Mouse (Mus musculus) gonadal fat pad, adult 2 months (tissue): ENCODE data around the gene Doc2a. TPM values are rescaled to one million over a fixed set of nuclear protein-coding genes. Genes with fewer than 3 reads are reported as not detected.
"Not testable (repeated sequence)": the region's sequence is repeated elsewhere in the genome, so short reads cannot be mapped to it uniquely, and the experiment has no call there.

ENCODE experiments used
- DNase-seq: peaks from one replicate; pipeline ENCODE4 v3.0.0-alpha.2; 2012; ENCODE audit warnings: low read depth
- polyA plus RNA-seq: library from polyadenylated mRNA; depleted of rRNA; stranded (reverse); fragments of >200 nt; gene quantifications from 2 replicates; pipeline ENCODE4 v1.2.3, GENCODE M21; 2012; rRNA removed

Doc2a gene
- polyA plus RNA-seq, 1 experiment, result not detected

- DNase-seq, result no peak
Measured at GRCm38 (mm10) chr7:126868003-126868402, 20.8 kb downstream of the Doc2a start.

DNA sequence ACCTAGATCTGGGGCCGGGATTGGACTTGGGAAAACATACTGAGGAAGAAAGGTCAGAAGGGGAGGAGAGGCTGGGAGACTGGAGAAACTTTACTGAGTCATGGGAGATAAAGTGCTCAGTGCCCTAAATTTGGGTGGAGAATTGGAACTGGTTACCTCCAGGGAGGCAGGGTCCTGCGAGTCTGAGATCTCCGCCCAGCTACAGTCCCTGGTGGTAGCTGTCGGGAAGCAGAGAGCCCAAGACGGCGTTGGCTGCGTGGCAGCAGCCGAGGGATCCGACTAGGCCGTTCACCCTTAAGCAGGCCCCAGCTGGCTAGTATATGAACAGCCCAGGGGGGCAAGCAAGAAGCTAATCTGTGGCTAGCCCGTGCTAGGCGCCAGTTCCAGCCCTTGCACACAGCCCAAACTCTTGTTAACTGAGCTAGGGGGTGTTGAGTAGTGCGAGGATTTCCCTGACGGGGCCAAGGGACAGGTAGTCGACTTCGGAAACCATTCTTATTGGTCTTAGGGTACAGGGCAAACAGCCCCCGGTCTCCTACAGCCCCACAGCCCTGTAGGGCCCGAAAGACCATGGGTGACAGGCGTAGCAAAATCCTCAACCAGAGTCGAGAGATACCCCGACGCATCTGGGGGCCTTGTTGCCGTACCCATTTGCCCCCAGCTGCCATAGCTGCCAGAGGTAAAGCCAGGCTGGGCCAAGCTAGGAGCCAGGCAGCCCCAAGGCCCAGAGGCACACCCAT lies 22.7 kb downstream of the Doc2a start:
- DNase-seq, result no peak

- no peak for DNase-seq
Measured at GRCm38 (mm10) chr7:126870520-126870891, 23.3 kb downstream of the Doc2a start.

DNA sequence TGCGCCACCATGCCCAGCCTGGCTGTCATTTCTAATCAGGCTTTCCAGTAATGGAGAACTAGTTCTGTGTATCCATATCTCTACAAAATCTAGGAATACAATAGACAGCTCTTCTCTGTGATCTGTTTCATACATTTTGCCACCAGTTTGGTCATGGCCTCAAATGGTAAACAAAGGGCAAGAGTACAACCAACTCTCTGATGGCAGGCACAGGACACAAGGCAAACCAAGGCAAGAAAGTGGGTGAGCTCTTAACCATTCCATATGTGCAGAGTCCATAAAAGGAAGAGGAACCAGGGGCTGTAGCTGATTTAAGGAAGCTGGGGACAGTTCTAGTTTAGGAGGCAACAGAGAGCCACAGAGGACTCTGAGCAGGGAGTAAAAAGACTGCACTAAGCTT lies 30.0 kb downstream of the Doc2a start:
- DNase-seq, result no peak

DNA sequence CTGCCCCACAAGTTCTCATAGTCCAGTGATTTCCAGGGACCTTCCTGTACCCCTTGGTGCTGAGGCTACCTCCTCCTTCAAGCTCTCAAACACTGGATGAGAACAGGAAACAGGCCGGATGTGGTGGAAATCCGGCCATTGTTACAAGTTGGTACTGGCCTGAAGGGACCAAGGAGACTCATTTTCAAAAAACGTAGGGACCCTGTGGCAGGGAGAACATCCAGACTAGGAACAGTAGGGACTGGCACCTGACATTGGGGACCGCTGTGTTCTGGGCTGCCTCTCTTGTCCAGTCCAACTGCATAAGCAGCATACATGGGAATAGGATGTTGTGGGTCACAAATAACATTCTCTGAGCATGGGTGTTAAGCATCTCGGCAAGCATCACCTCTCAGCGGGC lies 33.8 kb downstream of the Doc2a start:
- DNase-seq, result no peak

DNA sequence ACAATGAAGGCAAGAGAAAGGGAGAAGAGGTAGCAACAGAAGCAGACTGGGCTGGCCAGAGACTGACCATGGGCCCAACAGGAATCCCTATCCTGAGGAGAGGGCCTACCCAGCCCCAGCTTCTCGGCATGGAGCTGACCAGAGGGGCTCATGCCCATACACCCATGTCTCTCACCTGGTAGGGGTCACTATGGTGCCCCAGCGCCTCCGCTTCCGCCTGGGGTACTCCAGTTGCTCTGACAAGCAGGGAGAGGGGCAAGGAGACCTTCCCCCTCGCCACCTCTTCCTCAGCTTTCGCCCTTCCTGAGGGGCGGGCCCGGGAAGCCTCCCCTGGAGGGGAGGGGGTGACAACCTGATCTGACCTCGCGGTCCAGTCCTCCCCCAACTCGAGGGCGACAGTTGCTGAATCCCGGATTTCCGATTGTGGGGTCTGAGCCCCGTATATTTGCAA lies 36.5 kb downstream of the Doc2a start:
- no peak for DNase-seq

DNA sequence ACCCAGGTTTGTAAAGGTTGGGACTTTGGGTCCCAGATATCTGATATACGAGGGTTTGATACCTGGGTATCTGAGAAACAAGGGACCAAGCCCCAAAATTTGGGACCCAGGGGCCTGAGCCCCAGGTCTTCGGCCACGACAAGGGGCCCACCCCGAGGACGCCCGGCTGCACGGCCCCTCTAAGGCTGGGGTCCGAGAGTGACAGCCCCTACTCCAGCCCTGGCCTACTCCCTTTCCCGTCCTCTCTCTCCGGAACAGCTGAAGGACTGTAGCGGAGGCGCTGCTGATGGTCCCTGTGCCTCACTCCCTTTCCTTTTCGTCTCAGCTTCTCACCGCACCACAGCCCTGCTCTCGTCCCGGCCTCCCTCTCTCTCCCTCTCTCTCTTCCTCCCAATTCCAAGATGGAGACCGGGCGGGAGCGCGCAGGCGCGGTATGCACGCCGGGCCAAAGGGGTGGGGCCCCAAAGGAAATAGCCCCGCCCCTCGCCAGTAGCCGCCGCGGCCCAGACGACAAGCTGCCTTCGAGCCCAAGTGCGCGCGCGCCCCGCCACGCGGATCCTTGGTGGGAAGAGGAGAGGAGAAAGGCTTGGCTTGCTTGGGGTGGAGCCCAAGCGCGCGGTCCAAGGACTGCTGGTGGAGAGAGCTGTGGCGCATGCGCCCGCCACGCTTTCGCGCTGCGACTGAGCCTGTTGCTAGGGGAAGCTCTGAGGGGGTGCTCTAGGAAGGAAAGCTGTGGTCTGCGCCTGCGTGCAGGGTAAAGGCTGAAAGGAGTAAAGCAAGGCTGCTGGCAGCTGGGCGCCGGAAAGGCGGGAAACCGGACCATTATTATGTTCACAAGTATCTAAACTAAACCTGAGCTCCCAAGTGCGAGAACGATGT lies 37.3 kb downstream of the Doc2a start, which contains the start of gene Taok2:
Gene Taok2, minus strand, starts transcription at position 418 of the 879 bp plus-strand sequence.
- DNase-seq, result peak; percentile 58

- no peak for DNase-seq
Measured at GRCm38 (mm10) chr7:126887281-126887680, 40.1 kb downstream of the Doc2a start.

DNA sequence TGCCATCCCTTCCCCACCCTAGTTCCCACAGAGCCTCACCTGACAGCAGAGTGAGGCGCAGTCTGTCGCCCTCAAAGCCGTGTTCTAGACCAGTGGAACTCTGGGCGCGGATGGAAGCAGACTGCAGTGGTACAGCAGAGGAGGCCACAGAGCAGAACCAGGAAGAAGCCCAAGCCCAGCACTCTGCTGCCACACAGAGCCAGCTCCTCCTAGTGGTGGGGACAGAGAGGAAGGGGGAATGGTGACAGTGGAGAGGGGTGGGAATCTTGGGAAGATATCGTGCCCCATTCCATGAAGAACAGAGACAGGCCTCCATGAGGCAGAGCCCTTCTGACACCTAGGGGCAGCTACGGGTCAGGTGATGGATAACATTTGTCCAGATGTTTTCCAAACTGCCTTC lies 41.6 kb downstream of the Doc2a start:
- DNase-seq, result no peak

GRCm38 (mm10) chr7:126896912-126897311 lies 49.7 kb downstream of the Doc2a start:
- DNase-seq, result no peak

DNA sequence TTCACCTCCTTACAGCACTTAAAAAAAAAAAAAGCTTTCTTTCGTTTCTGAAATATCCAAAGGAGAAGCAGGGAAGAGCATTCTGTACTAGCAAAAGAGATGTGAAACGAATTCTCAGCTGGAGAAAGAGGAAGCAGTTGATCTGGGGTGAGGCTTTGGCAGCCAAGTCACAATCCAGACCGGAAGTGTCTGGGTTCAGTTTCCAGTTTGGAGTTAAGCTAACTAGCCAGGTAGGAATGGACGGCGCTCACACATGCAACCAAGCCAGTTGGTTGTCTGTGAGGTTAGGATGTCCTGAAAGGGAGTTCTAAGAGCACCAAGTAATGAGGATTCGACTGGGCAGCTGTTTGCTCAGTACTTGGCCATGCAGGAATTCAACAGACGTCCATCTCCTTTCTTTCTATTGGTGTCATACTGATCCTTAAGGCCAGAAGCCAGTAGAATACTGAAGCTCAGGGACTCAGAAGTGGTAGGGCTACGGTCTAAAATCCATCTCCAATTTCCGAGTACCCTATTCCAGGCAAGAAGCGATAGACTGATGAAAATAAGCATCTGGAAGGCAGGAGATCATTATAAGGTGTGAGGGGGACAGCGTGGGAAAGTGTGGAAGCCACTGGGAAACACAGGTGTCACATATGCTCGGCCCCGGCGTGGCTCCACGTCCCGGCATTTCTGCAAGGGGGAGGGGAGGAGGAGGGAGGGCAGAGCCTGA lies 50.3 kb downstream of the Doc2a start:
- no peak for DNase-seq

GRCm38 (mm10) chr7:126898102-126898990 lies 51.1 kb downstream of the Doc2a start:
- no peak for DNase-seq

DNA sequence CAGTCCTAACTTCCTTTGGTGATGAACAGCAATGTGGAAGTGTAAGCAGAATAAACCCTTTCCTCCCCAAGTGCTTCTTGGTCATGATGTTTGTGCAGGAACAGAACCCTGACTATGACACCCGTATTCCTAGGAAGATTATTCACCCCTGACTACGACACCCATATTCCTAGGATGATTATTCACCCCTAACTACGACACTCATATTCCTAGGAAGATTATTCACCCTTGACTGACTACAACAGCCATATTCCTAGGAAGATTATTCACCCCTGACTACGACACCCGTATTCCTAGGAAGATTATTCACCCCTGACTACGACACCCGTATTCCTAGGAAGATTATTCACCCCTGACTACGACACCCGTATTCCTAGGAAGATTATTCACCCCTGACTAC lies 52.6 kb downstream of the Doc2a start:
- not testable (repeated sequence) for DNase-seq

Other genes with a start within 250 kb of the Doc2a start
- 49.9 and 55.5 TPM in 2 replicates for gene Nupr1, start 216.6 kb upstream of the Doc2a start, polyA plus RNA-seq
- 25.4 and 48.2 TPM in 2 replicates for gene Sgf29, start 198.1 kb upstream of the Doc2a start, polyA plus RNA-seq
- 107 and 126 TPM in 2 replicates for gene Sult1a1, start 171.0 kb upstream of the Doc2a start, polyA plus RNA-seq
- gene Bola2, start 152.0 kb upstream of the Doc2a start, polyA plus RNA-seq, result 70.6 and 75.0 TPM in 2 replicates
- 24.2 and 26.3 TPM in 2 replicates for gene Slx1b, start 151.6 kb upstream of the Doc2a start, polyA plus RNA-seq
- gene Coro1a, start 139.6 kb upstream of the Doc2a start, polyA plus RNA-seq, result 38.2 and 61.2 TPM in 2 replicates
- 146 and 169 TPM in 2 replicates for gene Mapk3, start 87.8 kb upstream of the Doc2a start, polyA plus RNA-seq
- gene Gdpd3, start 81.1 kb upstream of the Doc2a start, polyA plus RNA-seq, result 7.6 and 51.9 TPM in 2 replicates
- gene Ypel3, start 70.5 kb upstream of the Doc2a start, polyA plus RNA-seq, result 212 and 269 TPM in 2 replicates
- gene Tbx6, start 65.9 kb upstream of the Doc2a start, polyA plus RNA-seq, result 1.9 and 2.1 TPM in 2 replicates
- gene Ppp4c, start 54.9 kb upstream of the Doc2a start, polyA plus RNA-seq, result 129 and 161 TPM in 2 replicates
- 11.8 and 27.3 TPM in 2 replicates for gene Fam57b, start 49.7 kb upstream of the Doc2a start, polyA plus RNA-seq
- not detected in 2 replicates for gene 4930451I11Rik, start 15.8 kb upstream of the Doc2a start, polyA plus RNA-seq
- gene Hirip3, start 14.6 kb downstream of the Doc2a start, polyA plus RNA-seq, result 3.2 and 6.0 TPM in 2 replicates
- gene Ino80e, start 15.0 kb downstream of the Doc2a start, polyA plus RNA-seq, result 33.7 and 39.6 TPM in 2 replicates
- gene Taok2, start 37.3 kb downstream of the Doc2a start, polyA plus RNA-seq, result 55.9 and 62.6 TPM in 2 replicates
- gene Tmem219, start 75.5 kb downstream of the Doc2a start, polyA plus RNA-seq, result 88.1 and 102 TPM in 2 replicates
- gene Kctd13, start 81.5 kb downstream of the Doc2a start, polyA plus RNA-seq, result 19.7 and 21.3 TPM in 2 replicates
- 0.26 and 0.32 TPM in 2 replicates for gene Asphd1, start 102.2 kb downstream of the Doc2a start, polyA plus RNA-seq
- 2.5 and 2.8 TPM in 2 replicates for gene Sez6l2, start 103.1 kb downstream of the Doc2a start, polyA plus RNA-seq
- gene Cdipt, start 128.5 kb downstream of the Doc2a start, polyA plus RNA-seq, result 240 and 245 TPM in 2 replicates
- 5.3 and 8.5 TPM in 2 replicates for gene Cdiptos, start 128.7 kb downstream of the Doc2a start, polyA plus RNA-seq
- gene Mvp, start 167.2 kb downstream of the Doc2a start, polyA plus RNA-seq, result 84.9 and 85.3 TPM in 2 replicates
- gene Pagr1b, start 169.1 kb downstream of the Doc2a start, polyA plus RNA-seq, result 2.4 and 5.3 TPM in 2 replicates
- gene Pagr1a, start 169.9 kb downstream of the Doc2a start, polyA plus RNA-seq, result 6.9 and 8.0 TPM in 2 replicates
- gene Gm42742, start 173.7 kb downstream of the Doc2a start, polyA plus RNA-seq, result 19.8 and 21.2 TPM in 2 replicates
- gene Prrt2, start 173.8 kb downstream of the Doc2a start, polyA plus RNA-seq, result 7.3 and 8.9 TPM in 2 replicates
- gene Maz, start 179.6 kb downstream of the Doc2a start, polyA plus RNA-seq, result 80.5 and 81.9 TPM in 2 replicates
- gene Kif22, start 195.1 kb downstream of the Doc2a start, polyA plus RNA-seq, result 1.3 and 2.1 TPM in 2 replicates
- gene Zg16, start 239.9 kb downstream of the Doc2a start, polyA plus RNA-seq, result 0.86 and 1.5 TPM in 2 replicates
- gene AI467606, start 243.9 kb downstream of the Doc2a start, polyA plus RNA-seq, result 14.8 and 17.4 TPM in 2 replicates